Mouse (Mus musculus) embryonic facial prominence, embryonic 13.5 days (tissue): ENCODE data around the gene Gpr150. TPM values are rescaled to one million over a fixed set of nuclear protein-coding genes. Genes with fewer than 3 reads are reported as not detected.

Experiments
- ATAC-seq: fragments of 200-750 bp; cut with Nextera tagmentation; 2 replicates; pipeline ENCODE4 v1.8.0; 2017; ENCODE audit warnings: low read depth; ENCODE audit not compliant: insufficient number of reproducible peaks, insufficient read depth, low FRiP score, low TSS enrichment
- H3K27ac ChIP-seq: fragments of 300-500 bp; sonication (generic); 2 replicates; pipeline ENCODE4 v1.5.1; 2015; ENCODE audit warnings: moderate library complexity, mild to moderate bottlenecking, inconsistent platforms
- H3K27me3 ChIP-seq: fragments of 300-500 bp; sonication (generic); 2 replicates; pipeline ENCODE4 v1.6.1; 2015; ENCODE audit warnings: mild to moderate bottlenecking, inconsistent platforms
- H3K36me3 ChIP-seq: fragments of 300-500 bp; sonication (generic); 2 replicates; pipeline ENCODE4 v1.6.1; 2015; ENCODE audit warnings: mild to moderate bottlenecking, inconsistent platforms
- H3K4me1 ChIP-seq: fragments of 300-500 bp; sonication (generic); 2 replicates; pipeline ENCODE4 v1.6.1; 2015; ENCODE audit warnings: inconsistent platforms
- H3K4me2 ChIP-seq: fragments of 300-500 bp; sonication (generic); 2 replicates; pipeline ENCODE4 v1.6.1; 2015; ENCODE audit warnings: moderate library complexity, mild to moderate bottlenecking, inconsistent platforms
- H3K4me3 ChIP-seq: fragments of 300-500 bp; sonication (generic); 2 replicates; pipeline ENCODE4 v1.5.1; 2015; ENCODE audit warnings: mild to moderate bottlenecking, inconsistent platforms
- H3K9ac ChIP-seq: fragments of 300-500 bp; sonication (generic); 2 replicates; pipeline ENCODE4 v1.6.1; 2015; ENCODE audit warnings: mild to moderate bottlenecking, inconsistent platforms
- H3K9me3 ChIP-seq: fragments of 300-500 bp; sonication (generic); 2 replicates; pipeline ENCODE4 v1.6.1; 2016; ENCODE audit warnings: inconsistent platforms
- WGBS: fragments of 180-500 bp; shearing (Covaris S2); methylation state at CpG from one replicate; pipeline ENCODE4 v1.1.7; 2015; ENCODE audit warnings: mixed read lengths; 5-methylcytosine and 5-hydroxymethylcytosine counted together
- polyA plus RNA-seq: library from polyadenylated mRNA; unstranded; fragments of >200 nt; fragmentation: Nextera tagmentation; extraction: Ambion mirVana; gene quantifications from 2 replicates; pipeline ENCODE4 v1.2.1, GENCODE M21; 2015

Gpr150 gene
- polyA plus RNA-seq, 1 experiment from 2014 or later = not detected

DNA sequence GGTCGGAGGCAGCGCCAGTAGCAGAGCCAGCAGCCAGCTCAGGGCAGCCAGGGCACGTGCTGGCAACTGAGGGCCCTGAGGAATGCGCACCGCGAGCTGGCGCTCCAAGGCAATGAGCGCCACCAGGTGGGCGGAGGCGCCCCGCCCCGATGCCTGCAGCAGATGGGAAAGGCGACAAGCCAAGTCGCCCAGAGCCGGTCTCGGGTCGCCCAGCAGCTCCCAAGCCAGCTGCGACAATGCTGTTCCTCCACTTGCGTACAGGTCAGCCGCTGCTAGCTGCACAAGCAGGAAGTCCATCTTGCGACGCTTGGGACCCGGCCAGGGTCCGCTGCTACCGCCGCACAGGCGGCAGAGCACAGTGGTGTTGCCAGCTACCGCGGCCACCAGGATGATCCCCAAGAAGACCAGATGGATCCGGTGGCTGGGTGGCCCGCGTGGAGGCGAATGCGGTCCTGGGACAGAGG is 503 bp downstream of the Gpr150 start:
- H3K4me3 ChIP-seq = peak overlapping the region; percentile 50

DNA sequence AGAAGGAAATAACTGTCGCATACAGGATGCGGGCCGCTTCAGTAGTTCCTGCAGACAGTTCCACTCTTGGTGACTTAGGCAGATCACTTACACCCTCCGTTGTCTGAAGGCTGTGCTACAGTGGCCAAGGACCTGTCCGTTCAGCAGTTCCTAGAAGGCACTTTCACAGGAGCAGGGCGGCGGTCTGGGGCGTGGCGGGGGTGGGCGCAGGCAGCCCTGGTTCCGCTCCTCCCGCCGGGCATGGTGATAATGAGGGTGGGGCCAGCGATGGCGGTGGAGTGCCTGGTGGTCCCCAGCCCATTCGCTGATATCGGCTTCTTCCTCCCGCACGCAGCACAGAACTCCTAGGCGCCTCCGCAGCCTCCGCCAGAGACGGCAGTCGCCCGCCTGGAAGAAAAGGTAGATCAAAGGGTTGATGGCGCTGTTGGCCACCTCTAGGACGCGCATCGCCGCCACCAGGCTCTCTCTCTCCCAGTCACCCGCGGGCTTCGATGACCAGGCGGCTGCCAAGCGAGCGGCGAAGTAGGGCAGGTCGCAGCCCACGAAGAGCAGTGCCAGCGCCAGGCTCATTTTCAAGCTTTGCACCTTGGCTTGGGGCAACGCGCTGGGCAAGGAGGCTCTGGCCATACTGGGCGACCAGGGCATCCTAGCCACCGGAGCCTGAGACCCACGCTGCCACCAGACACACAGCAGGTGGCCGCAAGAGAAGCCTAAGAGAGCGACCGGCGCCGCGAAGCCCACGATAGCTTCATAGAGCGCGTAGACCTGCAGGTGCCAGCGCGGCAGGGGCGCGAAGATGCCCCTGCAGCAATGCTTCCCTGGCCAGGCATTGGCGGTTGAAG is 1.2 kb downstream of the Gpr150 start:
- Histone ChIP-seq H3K4me2 (peak overlapping the region; percentile 97), H3K27me3 (peaks cover 66% of the 10 kb centered on the region), H3K9ac (peak overlapping the region; percentile 54), H3K4me1 (peaks cover 17% of the 10 kb centered on the region), H3K27ac (no peak overlapping the region), H3K36me3 (no peaks in the 10 kb centered on the region), H3K4me3 (peak overlapping the region; percentile 50), H3K9me3 (no peaks in the 10 kb centered on the region)
- ATAC-seq = peak; percentile 59; the same call in 1 of the 2 replicates
- WGBS = under 1% methylated on average over 59 of the region's 59 CpGs

More for the DNA sequence above, 503 bp downstream of the Gpr150 start:
- H3K9me3 ChIP-seq = no peaks in the 10 kb centered on the region
- H3K27me3 ChIP-seq = peaks cover 66% of the 10 kb centered on the region
- WGBS = under 1% methylated on average over 34 of the region's 34 CpGs
- H3K4me1 ChIP-seq = peaks cover 17% of the 10 kb centered on the region
- no peak overlapping the region for H3K27ac ChIP-seq
- peak overlapping the region; percentile 54 for H3K9ac ChIP-seq
- H3K36me3 ChIP-seq = no peaks in the 10 kb centered on the region
- peak; percentile 72 for ATAC-seq
- peak overlapping the region; percentile 97 for H3K4me2 ChIP-seq

DNA sequence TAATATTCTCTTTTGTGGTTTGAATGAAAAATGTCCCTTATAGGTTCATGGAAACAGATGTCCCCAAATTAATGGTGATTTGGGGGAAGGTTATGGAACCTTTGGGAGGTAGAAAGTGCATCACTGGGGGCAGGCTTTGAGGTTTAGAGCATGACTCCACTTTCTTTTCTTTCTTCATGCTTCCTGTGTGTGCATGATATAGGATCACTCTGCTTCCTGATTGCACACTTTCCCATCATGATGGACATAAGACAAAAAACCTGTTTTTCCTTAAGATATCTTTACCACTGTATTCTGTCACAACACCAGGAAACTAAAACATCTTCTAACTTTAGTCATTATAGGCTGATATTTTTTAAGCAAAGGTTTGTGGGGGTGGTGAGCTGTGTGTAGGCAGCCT is 11.8 kb downstream of the Gpr150 start:
- H3K9me3 ChIP-seq = no peaks in the 10 kb centered on the region
- H3K27me3 ChIP-seq = no peaks in the 10 kb centered on the region
- no peak overlapping the region for H3K27ac ChIP-seq
- no peak overlapping the region for H3K9ac ChIP-seq
- H3K4me1 ChIP-seq = no peaks in the 10 kb centered on the region
- no peaks in the 10 kb centered on the region for H3K36me3 ChIP-seq
- no peak overlapping the region for H3K4me3 ChIP-seq
- no peak overlapping the region for H3K4me2 ChIP-seq
- ATAC-seq = no peak

DNA sequence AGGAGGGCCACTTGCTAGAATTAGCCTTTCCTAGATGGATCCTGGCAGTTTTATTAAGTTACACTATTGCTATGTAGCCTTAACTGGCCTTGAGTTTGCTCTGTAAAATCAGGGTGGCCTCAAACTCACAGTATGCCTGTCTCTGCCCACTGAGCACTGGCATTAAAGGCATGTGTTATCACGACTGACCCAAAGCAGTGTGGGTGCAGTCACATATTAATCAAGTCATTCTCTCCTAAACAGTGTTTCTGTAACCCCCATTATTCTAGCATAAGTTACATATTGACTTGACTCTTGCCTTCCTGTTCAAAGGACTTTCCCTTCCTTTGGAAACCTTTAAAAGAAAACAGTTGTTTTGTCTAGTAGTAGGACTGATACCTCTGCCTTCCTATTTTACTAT is 14.3 kb downstream of the Gpr150 start:
- Histone ChIP-seq H3K36me3 (no peaks in the 10 kb centered on the region), H3K9me3 (0 out of 2 replicates have a peak, but pooled peaks cover 3% of the 10 kb centered on the region), H3K4me2 (no peak overlapping the region), H3K9ac (no peak overlapping the region), H3K27ac (no peak overlapping the region), H3K4me3 (no peak overlapping the region), H3K27me3 (no peaks in the 10 kb centered on the region), H3K4me1 (no peaks in the 10 kb centered on the region)
- 58% methylated on average over 1 of the region's 1 CpGs for WGBS
- no peak for ATAC-seq

DNA sequence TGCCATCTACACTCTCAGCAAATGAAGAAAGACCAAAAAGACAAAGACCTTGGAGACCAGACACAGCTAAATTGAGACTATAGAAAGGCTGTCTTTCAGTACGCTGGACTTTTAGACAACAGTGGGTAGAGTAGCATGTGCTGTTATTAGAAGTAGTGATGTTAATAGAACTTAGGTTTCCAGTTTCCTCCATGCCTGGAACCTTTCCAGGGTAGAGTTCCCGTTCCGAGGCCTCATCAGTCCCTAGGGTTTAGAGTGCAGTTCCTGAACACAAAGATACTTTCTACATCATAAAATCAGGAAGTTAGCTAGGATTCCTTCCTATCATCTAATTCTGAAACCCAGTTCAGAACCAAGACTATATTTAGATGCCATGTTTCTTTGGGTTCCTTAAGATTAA is 32.2 kb downstream of the Gpr150 start:
- no peak for ATAC-seq
- WGBS = 64% methylated on average over 3 of the region's 3 CpGs
- Histone ChIP-seq H3K36me3 (no peaks in the 10 kb centered on the region), H3K9ac (no peak overlapping the region), H3K27me3 (no peaks in the 10 kb centered on the region), H3K4me1 (no peaks in the 10 kb centered on the region), H3K27ac (no peak overlapping the region), H3K4me3 (no peak overlapping the region), H3K4me2 (no peak overlapping the region), H3K9me3 (no peaks in the 10 kb centered on the region)

- ATAC-seq = no peak
- no peak overlapping the region for H3K27ac ChIP-seq
- H3K9ac ChIP-seq = no peak overlapping the region
- no peak overlapping the region for H3K4me2 ChIP-seq
- H3K36me3 ChIP-seq = no peaks in the 10 kb centered on the region
- no peaks in the 10 kb centered on the region for H3K27me3 ChIP-seq
- H3K4me3 ChIP-seq = no peak overlapping the region
- H3K4me1 ChIP-seq = peaks cover 7% of the 10 kb centered on the region; the same call in 1 of the 2 replicates
- no peaks in the 10 kb centered on the region for H3K9me3 ChIP-seq
- 79% methylated on average over 2 of the region's 2 CpGs for WGBS
Measured at GRCm38 (mm10) chr13:76021782-76022181, 35.0 kb downstream of the Gpr150 start.

DNA sequence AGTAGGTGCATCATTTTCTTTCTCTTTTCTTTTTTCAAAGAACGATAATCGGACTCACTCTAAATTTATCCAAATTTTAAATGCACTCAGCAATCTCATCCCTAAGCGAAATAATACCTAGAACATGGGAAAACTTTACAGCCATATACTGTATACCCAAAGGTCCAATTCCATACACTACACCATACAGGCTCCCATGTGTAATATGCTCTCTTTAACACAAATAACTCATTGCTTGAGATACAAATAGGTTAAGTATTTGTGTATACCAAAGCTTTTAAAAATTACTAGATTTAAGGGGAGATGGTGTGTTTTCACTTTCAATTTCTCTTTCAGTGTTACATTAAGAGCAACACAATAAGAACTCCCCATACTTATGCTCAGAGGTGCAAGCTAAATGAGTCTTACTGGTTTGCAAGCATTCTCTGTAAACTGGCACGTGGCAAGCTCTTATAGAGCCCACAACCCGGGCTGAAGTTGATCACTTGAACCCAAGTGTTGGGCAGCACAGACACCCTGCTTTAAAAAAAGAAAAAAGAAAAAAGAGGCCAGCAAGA is 37.9 kb downstream of the Gpr150 start:
- Histone ChIP-seq H3K4me2 (peak overlapping the region; percentile 72), H3K27ac (no peak overlapping the region), H3K4me3 (peak overlapping the region; percentile 73), H3K9me3 (no peaks in the 10 kb centered on the region), H3K36me3 (no peaks in the 10 kb centered on the region), H3K27me3 (no peaks in the 10 kb centered on the region), H3K4me1 (peaks cover 7% of the 10 kb centered on the region; the same call in 1 of the 2 replicates), H3K9ac (0 out of 2 replicates have a peak overlapping the region, but pooled peaks have one; percentile 28)
- ATAC-seq = 0 out of 2 replicates have a peak, but pooled peaks have one; percentile 40
- 48% methylated on average over 5 of the region's 5 CpGs for WGBS

GRCm38 (mm10) chr13:76017974-76018843 is 38.6 kb downstream of the Gpr150 start, which contains the start of gene Rfesd:
TSS of gene Rfesd (minus strand) at chr13:76018719.
- peak within 1 kb of the TSS; percentile 73 for H3K4me3 ChIP-seq
- WGBS = under 1% methylated on average over 50 of the region's 50 CpGs
- peak within 1 kb of the TSS; percentile 91 for H3K9ac ChIP-seq
- no peaks in the 10 kb centered on the region for H3K9me3 ChIP-seq
- peak within 1 kb of the TSS; percentile 95 for H3K27ac ChIP-seq
- peaks cover 7% of the 10 kb centered on the region; the same call in 1 of the 2 replicates for H3K4me1 ChIP-seq
- H3K36me3 ChIP-seq = no peaks in the 10 kb centered on the region
- no peaks in the 10 kb centered on the region for H3K27me3 ChIP-seq
- peak within 1 kb of the TSS; percentile 72 for H3K4me2 ChIP-seq
- ATAC-seq = peak; percentile 100

GRCm38 (mm10) chr13:76017465-76017864 is 39.3 kb downstream of the Gpr150 start:
- Histone ChIP-seq H3K4me1 (peaks cover 7% of the 10 kb centered on the region; the same call in 1 of the 2 replicates), H3K27ac (peak overlapping the region; percentile 95; the same call in 1 of the 2 replicates), H3K9me3 (no peaks in the 10 kb centered on the region), H3K9ac (peak overlapping the region; percentile 91), H3K4me3 (peak overlapping the region; percentile 73), H3K27me3 (no peaks in the 10 kb centered on the region), H3K4me2 (peak overlapping the region; percentile 72), H3K36me3 (no peaks in the 10 kb centered on the region)
- ATAC-seq = no peak
- WGBS = 69% methylated on average over 4 of the region's 4 CpGs

- no peak overlapping the region for H3K27ac ChIP-seq
- H3K9me3 ChIP-seq = no peaks in the 10 kb centered on the region
- H3K9ac ChIP-seq = no peak overlapping the region
- H3K4me3 ChIP-seq = no peak overlapping the region
- no peaks in the 10 kb centered on the region for H3K36me3 ChIP-seq
- 79% methylated on average over 2 of the region's 2 CpGs for WGBS
- ATAC-seq = no peak
- no peaks in the 10 kb centered on the region for H3K27me3 ChIP-seq
- no peak overlapping the region for H3K4me2 ChIP-seq
- peaks cover 7% of the 10 kb centered on the region; the same call in 1 of the 2 replicates for H3K4me1 ChIP-seq
Measured at GRCm38 (mm10) chr13:76014511-76014910, 42.3 kb downstream of the Gpr150 start.
